Mouse (Mus musculus) brain, embryonic 14.5 days (tissue): ENCODE results near the gene Tmem213.

Experiments
- CTCF ChIP-seq: fragments of 200-500 bp; IDR thresholded peaks from 2 replicates; pipeline ENCODE4 v1.5.1; 2012; ENCODE audit warnings: inconsistent platforms, mild to moderate bottlenecking, moderate library complexity, borderline replicate concordance; ENCODE audit not compliant: insufficient read depth, insufficient read length; ENCODE audit errors: extremely low read depth
- POLR2A ChIP-seq: fragments of 200-500 bp; IDR thresholded peaks from 2 replicates; pipeline ENCODE4 v1.6.1; 2012; ENCODE audit warnings: mild to moderate bottlenecking, inconsistent platforms, borderline replicate concordance; ENCODE audit not compliant: poor library complexity, insufficient read depth, insufficient read length, severe bottlenecking; ENCODE audit errors: extremely low read depth

GRCm38 (mm10) chr6:38148626-38149025 is 39.6 kb downstream of the Tmem213 start:
- TF ChIP-seq CTCF: no peak
- no peak for TF ChIP-seq POLR2A
